Mouse (Mus musculus) left cerebral cortex, postnatal 4 days (tissue): Measurements from ENCODE around the gene Dazap2. TPM values are rescaled to one million over a fixed set of nuclear protein-coding genes. Genes with fewer than 3 reads are reported as not detected.

Experiments used
- DNase-seq: peaks from one replicate; pipeline ENCODE4 v3.0.0-alpha.2; 2022
- intact Hi-C: fragments of 180-260 bp; cut with DNase I; formaldehyde crosslinking; loops from one replicate; pipeline ENCODE4 v1.15.1; 2025
- total RNA-seq, 2 experiments: library from RNA; stranded (reverse); gene quantifications; 2 replicates each; pipeline ENCODE4 v1.2.3; 2021

Dazap2 gene
- total RNA-seq, result 10 to 100 TPM; 67.6 to 71.0 TPM

GRCm38 (mm10) chr15:100614996-100615824, at the start of gene Dazap2:
Gene Dazap2, plus strand, starts transcription at chr15:100615349.
- DNase-seq, result peak; percentile 99
- intact Hi-C loops, result loop anchor here (5.0 kb wide), 2 partner anchors 63 to 78 kb away; partner anchors contain the start of gene Tfcp2

GRCm38 (mm10) chr15:100566531-100566930, 48.6 kb upstream of the Dazap2 start:
- intact Hi-C loops, result no loop called here
- no peak for DNase-seq

GRCm38 (mm10) chr15:100569239-100569638, 45.9 kb upstream of the Dazap2 start:
- DNase-seq, result no peak
- intact Hi-C loops, result no loop called here

- peak; percentile 29 for DNase-seq
- intact Hi-C loops, result no loop called here
These were observed 41.2 kb upstream of the Dazap2 start for GRCm38 (mm10) chr15:100573946-100574345.

- intact Hi-C loops, result no loop called here
- peak; percentile 58 for DNase-seq
These were observed 40.8 kb upstream of the Dazap2 start for GRCm38 (mm10) chr15:100574378-100574777.

GRCm38 (mm10) chr15:100575366-100575765, 39.8 kb upstream of the Dazap2 start:
- no peak for DNase-seq
- intact Hi-C loops, result no loop called here

- intact Hi-C loops, result no loop called here
- no peak for DNase-seq
These were observed 38.8 kb upstream of the Dazap2 start for GRCm38 (mm10) chr15:100576392-100576791.

- no peak for DNase-seq
- intact Hi-C loops, result no loop called here
These were observed 38.3 kb upstream of the Dazap2 start for GRCm38 (mm10) chr15:100576810-100577209.

- intact Hi-C loops, result no loop called here
- DNase-seq, result no peak
These were observed 37.2 kb upstream of the Dazap2 start for GRCm38 (mm10) chr15:100577972-100578371.

GRCm38 (mm10) chr15:100580108-100580507, 35.0 kb upstream of the Dazap2 start:
- intact Hi-C loops, result no loop called here
- DNase-seq, result no peak

- DNase-seq, result no peak
- intact Hi-C loops, result no loop called here
These were observed 29.2 kb upstream of the Dazap2 start for GRCm38 (mm10) chr15:100585931-100586330.

GRCm38 (mm10) chr15:100587166-100587565, 28.0 kb upstream of the Dazap2 start:
- intact Hi-C loops, result no loop called here
- DNase-seq, result no peak

- DNase-seq, result no peak
- intact Hi-C loops, result no loop called here
These were observed 26.9 kb upstream of the Dazap2 start for GRCm38 (mm10) chr15:100588297-100588696.

- intact Hi-C loops, result no loop called here
- no peak for DNase-seq
These were observed 24.7 kb upstream of the Dazap2 start for GRCm38 (mm10) chr15:100590436-100590835.

- intact Hi-C loops, result no loop called here
- no peak for DNase-seq
These were observed 22.3 kb upstream of the Dazap2 start for GRCm38 (mm10) chr15:100592817-100593216.

GRCm38 (mm10) chr15:100598287-100598882, 16.8 kb upstream of the Dazap2 start:
- no peak for DNase-seq
- intact Hi-C loops, result no loop called here

- DNase-seq, result peak; percentile 21
- intact Hi-C loops, result no loop called here
These were observed 16.3 kb upstream of the Dazap2 start for GRCm38 (mm10) chr15:100598883-100599275.

GRCm38 (mm10) chr15:100599276-100600046, 15.7 kb upstream of the Dazap2 start, which contains the start of gene Pou6f1:
Gene Pou6f1, minus strand, starts transcription at chr15:100599984.
- intact Hi-C loops, result no loop called here
- DNase-seq, result peak; percentile 57

GRCm38 (mm10) chr15:100600047-100600695, 15.0 kb upstream of the Dazap2 start:
- intact Hi-C loops, result no loop called here
- DNase-seq, result peak; percentile 88

GRCm38 (mm10) chr15:100600696-100601272, 14.4 kb upstream of the Dazap2 start:
- no peak for DNase-seq
- intact Hi-C loops, result no loop called here
